Mouse (Mus musculus) stomach, embryonic 14.5 days (tissue): ENCODE results near the gene Gm20388. TPM values are rescaled to one million over a fixed set of nuclear protein-coding genes. Genes with fewer than 3 reads are reported as not detected.

ENCODE experiments used
- ATAC-seq: fragments of 200-750 bp; cut with Nextera tagmentation; 2 replicates; pipeline ENCODE4 v1.8.0; 2017; ENCODE audit warnings: low read depth, moderate TSS enrichment; ENCODE audit not compliant: insufficient number of reproducible peaks, insufficient read depth, low FRiP score
- H3K27ac ChIP-seq: fragments of 300-500 bp; sonication (generic); 2 replicates; pipeline ENCODE4 v1.5.1; 2014; ENCODE audit warnings: mild to moderate bottlenecking, low read length, moderate library complexity, mixed read lengths
- H3K27me3 ChIP-seq: fragments of 300-500 bp; sonication (generic); 2 replicates; pipeline ENCODE4 v1.6.1; 2014; ENCODE audit warnings: low read length, control low read depth, mixed read lengths; ENCODE audit not compliant: control insufficient read depth, insufficient read depth
- H3K36me3 ChIP-seq: fragments of 300-500 bp; sonication (generic); 2 replicates; pipeline ENCODE4 v1.6.1; 2014; ENCODE audit warnings: mild to moderate bottlenecking, control low read depth, low read length, moderate library complexity, mixed read lengths; ENCODE audit not compliant: control insufficient read depth, insufficient read depth
- H3K4me1 ChIP-seq: fragments of 300-500 bp; sonication (generic); 2 replicates; pipeline ENCODE4 v1.6.1; 2014; ENCODE audit warnings: low read length, control low read depth, mixed read lengths; ENCODE audit not compliant: control insufficient read depth, insufficient read depth
- H3K4me2 ChIP-seq: fragments of 300-500 bp; sonication (generic); replicated peaks from 2 replicates; pipeline ENCODE4 v1.6.1; 2014; ENCODE audit warnings: low read depth, low read length, control low read depth
- H3K4me3 ChIP-seq: fragments of 300-500 bp; sonication (generic); 2 replicates; pipeline ENCODE4 v1.5.1; 2014; ENCODE audit warnings: low read depth, low read length, control low read depth
- H3K9ac ChIP-seq: fragments of 300-500 bp; sonication (generic); replicated peaks from 2 replicates; pipeline ENCODE4 v1.6.1; 2014; ENCODE audit warnings: low read depth, mild to moderate bottlenecking, control low read depth, low read length, moderate library complexity, mixed read lengths
- H3K9me3 ChIP-seq: fragments of 300-500 bp; sonication (generic); 2 replicates; pipeline ENCODE4 v1.6.1; 2016; ENCODE audit warnings: low read depth, low read length, control low read depth; ENCODE audit not compliant: control insufficient read depth
- WGBS: fragments of 180-500 bp; shearing (Covaris S2); extraction: QIAGEN DNeasy Blood & Tissue Kit; methylation state at CpG from one replicate; pipeline ENCODE4 v1.1.7; 2014; 5-methylcytosine and 5-hydroxymethylcytosine counted together
- polyA plus RNA-seq: library from polyadenylated mRNA; unstranded; fragments of >200 nt; fragmentation: Nextera tagmentation; extraction: Ambion mirVana; gene quantifications from 2 replicates; pipeline ENCODE4 v1.2.1, GENCODE M21; 2014

Gene Gm20388
- polyA plus RNA-seq, 1 experiment from 2014 or later, result 11.4 TPM

DNA sequence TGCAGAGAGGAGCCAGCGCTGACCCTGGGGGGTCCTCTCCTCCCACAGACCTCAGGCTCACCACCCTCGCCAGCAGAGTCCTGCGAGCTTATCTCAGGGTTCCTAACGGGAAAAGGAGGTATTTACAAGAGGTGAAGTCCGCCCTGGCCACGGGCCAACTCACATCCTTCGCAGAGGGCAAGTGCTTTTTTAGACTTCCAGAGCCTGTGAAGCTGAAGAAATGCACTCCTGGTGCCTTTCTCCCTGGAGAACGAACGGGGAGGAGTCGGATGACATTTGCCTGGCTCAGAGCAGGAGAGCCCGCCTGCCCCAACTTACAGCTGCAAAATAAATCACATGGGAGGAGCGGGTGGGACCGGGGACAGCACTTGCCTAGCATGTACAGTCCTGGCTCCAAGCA, 1117.1 kb downstream of the Gm20388 start:
- no peak overlapping the region for H3K4me3 ChIP-seq
- WGBS, result 9% methylated on average over 13 of the region's 13 CpGs
- ATAC-seq, result peak; percentile 43; the same call in 1 of the 2 replicates
- H3K9me3 ChIP-seq, result no peaks in the 10 kb centered on the region
- H3K4me2 ChIP-seq, result no peak overlapping the region
- H3K27me3 ChIP-seq, result no peaks in the 10 kb centered on the region
- peaks cover 23% of the 10 kb centered on the region for H3K4me1 ChIP-seq
- no peaks in the 10 kb centered on the region for H3K36me3 ChIP-seq
- H3K9ac ChIP-seq, result no peak overlapping the region
- peak overlapping the region; percentile 59; the same call in 1 of the 2 replicates for H3K27ac ChIP-seq

- H3K4me2 ChIP-seq, result no peak overlapping the region
- peaks cover 15% of the 10 kb centered on the region for H3K4me1 ChIP-seq
- no peak for ATAC-seq
- no peak overlapping the region for H3K9ac ChIP-seq
- 81% methylated on average over 6 of the region's 6 CpGs for WGBS
- no peaks in the 10 kb centered on the region for H3K27me3 ChIP-seq
- H3K36me3 ChIP-seq, result no peaks in the 10 kb centered on the region
- no peak overlapping the region for H3K4me3 ChIP-seq
- H3K9me3 ChIP-seq, result no peaks in the 10 kb centered on the region
- no peak overlapping the region for H3K27ac ChIP-seq
Measured at GRCm38 (mm10) chr8:121029076-121029475, 1118.4 kb downstream of the Gm20388 start.

GRCm38 (mm10) chr8:121030496-121031040, 1119.9 kb downstream of the Gm20388 start:
- Histone ChIP-seq H3K4me3 (no peak overlapping the region), H3K9ac (no peak overlapping the region), H3K27ac (no peak overlapping the region), H3K27me3 (no peaks in the 10 kb centered on the region), H3K36me3 (no peaks in the 10 kb centered on the region), H3K4me2 (no peak overlapping the region), H3K9me3 (no peaks in the 10 kb centered on the region), H3K4me1 (peaks cover 15% of the 10 kb centered on the region)
- ATAC-seq, result no peak
- 53% methylated on average over 10 of the region's 10 CpGs for WGBS

DNA sequence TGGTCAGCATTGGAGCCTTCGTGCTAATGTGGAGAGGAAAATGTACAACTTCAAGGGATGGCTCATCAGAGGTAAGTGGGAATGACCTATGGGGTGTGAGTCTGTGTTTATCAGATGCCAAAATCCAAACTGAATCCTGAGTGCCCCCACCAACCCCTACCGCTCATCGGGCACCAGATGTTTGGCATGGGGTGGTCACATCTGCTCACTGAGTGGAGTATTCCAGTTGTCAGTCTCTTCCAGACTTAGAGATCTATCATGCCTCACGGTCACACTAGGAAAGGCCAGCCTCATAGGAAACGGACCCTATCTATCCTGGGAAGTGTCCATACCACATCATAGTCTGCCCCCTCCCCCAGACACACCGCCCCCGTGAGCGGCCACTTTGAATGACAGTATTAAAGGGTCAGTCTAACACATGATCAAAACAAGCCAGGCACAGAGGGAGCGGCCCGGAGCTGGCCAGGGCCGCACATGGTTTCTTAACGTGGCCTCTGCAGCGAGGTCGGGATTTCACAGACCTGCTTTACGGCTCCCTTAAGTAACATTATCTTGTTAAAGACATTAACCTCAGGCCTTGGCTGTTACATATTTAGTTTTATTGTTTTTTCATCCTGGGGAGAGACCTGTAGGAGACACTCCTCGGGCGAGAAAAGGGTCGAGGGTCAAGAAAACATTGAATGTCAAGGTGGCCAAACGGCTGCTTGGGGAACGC, 1122.8 kb downstream of the Gm20388 start:
- no peak for ATAC-seq
- Histone ChIP-seq H3K4me1 (no peaks in the 10 kb centered on the region), H3K4me2 (no peak overlapping the region), H3K36me3 (no peaks in the 10 kb centered on the region), H3K9me3 (no peaks in the 10 kb centered on the region), H3K27me3 (no peaks in the 10 kb centered on the region), H3K9ac (no peak overlapping the region), H3K4me3 (no peak overlapping the region), H3K27ac (no peak overlapping the region)
- WGBS, result 53% methylated on average over 20 of the region's 20 CpGs

- no peak overlapping the region for H3K4me2 ChIP-seq
- ATAC-seq, result no peak
- no peaks in the 10 kb centered on the region for H3K36me3 ChIP-seq
- no peaks in the 10 kb centered on the region for H3K9me3 ChIP-seq
- H3K27me3 ChIP-seq, result no peaks in the 10 kb centered on the region
- no peaks in the 10 kb centered on the region for H3K4me1 ChIP-seq
- H3K27ac ChIP-seq, result peak overlapping the region; percentile 27; the same call in 1 of the 2 replicates
- no peak overlapping the region for H3K9ac ChIP-seq
- WGBS, result 47% methylated on average over 8 of the region's 8 CpGs
- H3K4me3 ChIP-seq, result no peak overlapping the region
Measured at GRCm38 (mm10) chr8:121035611-121036010, 1125.0 kb downstream of the Gm20388 start.

- ATAC-seq, result peak; percentile 65; the same call in 1 of the 2 replicates
- Histone ChIP-seq H3K9me3 (no peaks in the 10 kb centered on the region), H3K4me2 (peak overlapping the region; percentile 29)
Measured at GRCm38 (mm10) chr8:121043719-121044440, 1133.2 kb downstream of the Gm20388 start.

DNA sequence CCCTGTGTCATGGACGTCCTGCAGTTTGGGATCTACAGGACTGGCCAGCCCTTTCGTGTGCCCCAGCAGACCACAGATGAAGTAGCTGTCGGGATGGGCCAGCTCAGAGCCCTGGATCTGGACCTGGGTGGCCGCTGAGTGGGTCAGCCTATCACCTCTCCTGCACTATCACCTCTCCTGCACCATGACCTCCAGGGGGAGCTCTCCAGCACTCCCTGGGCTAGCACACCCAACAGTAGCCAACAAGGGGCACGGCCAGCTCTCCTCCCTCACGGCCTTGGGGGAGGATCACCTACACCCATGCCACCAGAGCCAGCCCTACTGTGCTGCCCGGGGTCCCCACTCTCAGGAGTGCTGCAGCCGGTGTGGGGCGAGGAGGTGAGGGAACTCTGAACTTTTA, 1136.8 kb downstream of the Gm20388 start:
- 73% methylated on average over 9 of the region's 9 CpGs for WGBS
- Histone ChIP-seq H3K36me3 (no peaks in the 10 kb centered on the region), H3K9ac (no peak overlapping the region), H3K27ac (no peak overlapping the region), H3K9me3 (no peaks in the 10 kb centered on the region), H3K27me3 (no peaks in the 10 kb centered on the region), H3K4me2 (no peak overlapping the region), H3K4me3 (no peak overlapping the region), H3K4me1 (peaks cover 18% of the 10 kb centered on the region)
- no peak for ATAC-seq

More at GRCm38 (mm10) chr8:121043719-121044440, 1133.2 kb downstream of the Gm20388 start:
- no peaks in the 10 kb centered on the region for H3K36me3 ChIP-seq
- H3K9ac ChIP-seq, result no peak overlapping the region
- H3K27me3 ChIP-seq, result no peaks in the 10 kb centered on the region
- 8% methylated on average over 19 of the region's 19 CpGs for WGBS
- no peak overlapping the region for H3K4me3 ChIP-seq
- H3K4me1 ChIP-seq, result peaks cover 14% of the 10 kb centered on the region
- peak overlapping the region; percentile 74 for H3K27ac ChIP-seq

DNA sequence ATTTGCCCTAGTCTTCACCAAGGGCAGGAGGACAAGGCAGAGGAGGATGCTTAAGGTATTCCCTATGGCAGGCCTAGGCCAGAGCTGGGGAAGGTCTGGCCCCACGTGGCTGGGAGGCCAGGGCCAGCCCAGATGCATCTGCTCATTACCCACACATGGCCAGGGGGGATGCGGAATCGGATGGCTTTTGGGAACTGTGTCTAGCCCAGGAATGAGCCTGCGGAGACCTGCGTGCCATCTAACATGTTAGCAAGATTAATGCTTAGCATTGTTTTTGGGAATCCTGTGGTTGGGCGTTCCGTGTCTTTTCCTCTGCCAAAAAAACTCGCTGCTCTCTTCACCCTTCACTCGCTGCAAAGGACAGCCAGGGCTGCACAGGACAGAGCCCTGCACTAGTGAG, 1147.4 kb downstream of the Gm20388 start:
- H3K4me3 ChIP-seq, result no peak overlapping the region
- WGBS, result 64% methylated on average over 9 of the region's 9 CpGs
- no peak for ATAC-seq
- no peaks in the 10 kb centered on the region for H3K9me3 ChIP-seq
- H3K9ac ChIP-seq, result no peak overlapping the region
- H3K27ac ChIP-seq, result no peak overlapping the region
- H3K27me3 ChIP-seq, result no peaks in the 10 kb centered on the region
- H3K4me2 ChIP-seq, result no peak overlapping the region
- H3K4me1 ChIP-seq, result no peaks in the 10 kb centered on the region
- H3K36me3 ChIP-seq, result peaks cover 18% of the 10 kb centered on the region
